Mouse (Mus musculus): ENCODE measurements around the gene Pradc1. TPM values are rescaled to one million over a fixed set of nuclear protein-coding genes. Genes with fewer than 3 reads are reported as not detected.
A peak's percentile ranks its signal among the peaks of the same experiment; 100 is the strongest.

Gene Pradc1
- polyA plus RNA-seq, 1 experiment from 2014 or later: 38.8 TPM

DNA sequence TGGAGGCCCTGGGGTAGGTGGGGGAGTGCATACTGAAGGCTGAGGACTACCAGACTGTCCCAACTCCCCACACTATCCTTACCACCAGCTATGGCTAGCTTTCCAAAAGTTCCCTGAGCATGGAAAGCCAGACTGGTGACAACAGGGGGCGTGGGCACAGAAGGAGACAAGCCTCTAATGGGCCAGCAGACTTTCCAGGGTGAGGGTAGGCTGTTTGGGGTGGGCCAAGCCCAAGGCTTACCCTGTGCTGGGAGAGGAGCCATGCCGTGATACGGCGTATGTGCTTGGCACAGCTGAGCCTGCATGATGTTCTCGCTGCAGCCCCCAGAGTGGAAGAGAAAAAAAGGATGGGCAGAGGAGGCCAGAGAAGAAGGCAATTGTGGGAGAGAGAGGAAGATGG is 28.2 kb upstream of the Pradc1 start:
- WGBS: 83% methylated on average over 5 of the region's 5 CpGs
- no peak for ATAC-seq (replicated peaks; ENCODE audit: insufficient number of reproducible peaks, insufficient read depth, low FRiP score, low read depth)

DNA sequence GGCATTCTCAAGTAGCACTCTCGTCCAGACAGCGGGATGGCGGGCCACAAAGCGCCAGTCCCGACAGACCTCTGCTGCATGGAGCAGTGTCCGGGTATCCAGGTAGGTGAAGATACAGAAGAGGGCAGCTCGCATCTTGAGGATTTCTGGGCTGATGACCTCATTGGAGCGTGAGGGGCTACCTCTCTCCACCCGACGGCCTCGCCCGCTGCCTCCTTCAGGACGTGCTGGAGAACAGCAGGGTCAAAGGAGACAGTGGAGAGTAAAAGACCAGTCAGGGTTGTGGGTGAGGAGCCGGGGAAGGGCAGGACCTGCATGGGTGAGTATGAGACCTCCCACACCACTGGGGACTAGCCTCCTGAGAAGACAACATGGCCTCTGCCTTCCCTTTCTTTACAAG is 26.6 kb upstream of the Pradc1 start:
- peaks cover 72% of the 10 kb centered on the region for H3K27me3 ChIP-seq
- H3K4me2 ChIP-seq: no peak overlapping the region

More for the DNA sequence above, 28.2 kb upstream of the Pradc1 start:
- H3K4me3 ChIP-seq: no peak overlapping the region
- H3K9me3 ChIP-seq (replicated peaks): no peaks in the 10 kb centered on the region; the same call in 1 of the 2 replicates
- H3K9ac ChIP-seq: no peak overlapping the region
- H3K4me2 ChIP-seq: no peak overlapping the region
- H3K4me1 ChIP-seq (replicated peaks): peaks cover 8% of the 10 kb centered on the region
- H3K36me3 ChIP-seq: no peaks in the 10 kb centered on the region
- H3K27ac ChIP-seq: no peak overlapping the region
- peaks cover 82% of the 10 kb centered on the region for H3K27me3 ChIP-seq

DNA sequence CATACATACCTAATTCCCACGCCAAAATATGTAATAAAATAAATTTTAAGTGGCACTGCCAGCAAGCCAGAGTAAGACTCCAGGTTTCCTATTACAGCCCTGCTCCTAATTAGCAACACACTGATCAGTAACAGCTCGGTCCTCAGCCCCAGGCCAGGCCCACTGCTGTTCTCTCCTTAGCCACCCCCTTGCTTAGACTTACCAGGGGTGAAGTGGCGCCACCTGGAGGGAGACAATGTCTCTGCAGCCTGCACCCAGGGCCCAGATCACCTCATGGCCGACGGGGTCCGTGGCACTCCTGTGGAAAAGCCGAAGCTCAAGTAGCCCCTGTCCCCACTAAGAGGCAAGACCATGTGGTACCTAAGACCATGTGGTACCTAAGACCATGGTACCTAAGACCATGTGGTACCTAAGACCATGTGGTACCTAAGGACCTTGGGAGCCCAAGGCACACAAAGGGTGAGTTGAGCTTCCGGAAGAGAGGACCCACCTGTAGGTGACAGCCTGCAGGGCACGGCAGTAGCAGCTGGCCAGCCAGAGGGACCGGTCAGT is 25.7 kb upstream of the Pradc1 start:
- no peak overlapping the region for H3K4me2 ChIP-seq

More for the DNA sequence above, 26.6 kb upstream of the Pradc1 start:
- Histone ChIP-seq H3K9me3 (replicated peaks) (no peaks in the 10 kb centered on the region; the same call in 1 of the 2 replicates), H3K9ac (no peak overlapping the region), H3K4me3 (no peak overlapping the region), H3K4me1 (replicated peaks) (no peaks in the 10 kb centered on the region), H3K27ac (no peak overlapping the region), H3K36me3 (no peaks in the 10 kb centered on the region)
- WGBS: 26% methylated on average over 14 of the region's 14 CpGs
- ATAC-seq (replicated peaks; ENCODE audit: insufficient number of reproducible peaks, insufficient read depth, low FRiP score, low read depth): no peak

GRCm38 (mm10) chr6:85475581-85475980 is 23.8 kb upstream of the Pradc1 start:
- WGBS: 73% methylated on average over 3 of the region's 3 CpGs
- Histone ChIP-seq H3K27me3 (peaks cover 50% of the 10 kb centered on the region), H3K4me1 (replicated peaks) (no peaks in the 10 kb centered on the region)

More for the DNA sequence above, 25.7 kb upstream of the Pradc1 start:
- no peaks in the 10 kb centered on the region for H3K36me3 ChIP-seq
- no peaks in the 10 kb centered on the region; the same call in 1 of the 2 replicates for H3K9me3 ChIP-seq (replicated peaks)
- no peak overlapping the region for H3K9ac ChIP-seq
- no peak overlapping the region for H3K4me3 ChIP-seq
- H3K27ac ChIP-seq: no peak overlapping the region
- WGBS: 38% methylated on average over 10 of the region's 10 CpGs
- H3K27me3 ChIP-seq: peaks cover 68% of the 10 kb centered on the region
- H3K4me1 ChIP-seq (replicated peaks): no peaks in the 10 kb centered on the region
- no peak for ATAC-seq (replicated peaks; ENCODE audit: insufficient number of reproducible peaks, insufficient read depth, low FRiP score, low read depth)

DNA sequence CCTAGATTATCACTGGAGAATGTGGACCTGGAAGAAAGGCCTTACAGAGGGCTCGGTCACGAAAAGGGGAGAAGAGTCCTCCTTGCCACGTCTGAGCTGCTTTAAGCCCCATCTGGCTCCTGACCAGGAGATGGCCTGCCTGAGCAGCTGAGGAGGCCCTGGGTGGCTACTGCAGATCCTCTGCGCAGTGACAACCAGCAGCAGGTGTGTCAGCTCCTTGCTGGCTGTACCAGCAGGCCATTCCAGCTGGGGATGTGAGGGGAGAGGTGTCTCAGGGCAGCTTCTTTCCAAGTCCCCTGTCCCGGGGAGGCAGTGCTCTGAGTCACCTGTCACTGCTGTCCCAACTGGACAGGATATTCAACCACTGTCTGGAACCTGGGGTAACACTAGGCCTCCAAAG is 20.8 kb upstream of the Pradc1 start:
- peaks cover 17% of the 10 kb centered on the region for H3K36me3 ChIP-seq
- WGBS: 52% methylated on average over 5 of the region's 5 CpGs
- no peak overlapping the region for H3K4me3 ChIP-seq
- no peaks in the 10 kb centered on the region for H3K4me1 ChIP-seq (replicated peaks)
- no peak overlapping the region for H3K27ac ChIP-seq
- no peak overlapping the region for H3K9ac ChIP-seq
- no peak for ATAC-seq (replicated peaks; ENCODE audit: insufficient number of reproducible peaks, insufficient read depth, low FRiP score, low read depth)
- H3K9me3 ChIP-seq (replicated peaks): no peaks in the 10 kb centered on the region
- H3K4me2 ChIP-seq: no peak overlapping the region
- H3K27me3 ChIP-seq: peaks cover 23% of the 10 kb centered on the region

More at GRCm38 (mm10) chr6:85475581-85475980, 23.8 kb upstream of the Pradc1 start:
- Histone ChIP-seq H3K4me2 (no peak overlapping the region), H3K36me3 (no peaks in the 10 kb centered on the region), H3K27ac (no peak overlapping the region), H3K9me3 (replicated peaks) (no peaks in the 10 kb centered on the region), H3K9ac (no peak overlapping the region), H3K4me3 (no peak overlapping the region)
- no peak for ATAC-seq (replicated peaks; ENCODE audit: insufficient number of reproducible peaks, insufficient read depth, low FRiP score, low read depth)

DNA sequence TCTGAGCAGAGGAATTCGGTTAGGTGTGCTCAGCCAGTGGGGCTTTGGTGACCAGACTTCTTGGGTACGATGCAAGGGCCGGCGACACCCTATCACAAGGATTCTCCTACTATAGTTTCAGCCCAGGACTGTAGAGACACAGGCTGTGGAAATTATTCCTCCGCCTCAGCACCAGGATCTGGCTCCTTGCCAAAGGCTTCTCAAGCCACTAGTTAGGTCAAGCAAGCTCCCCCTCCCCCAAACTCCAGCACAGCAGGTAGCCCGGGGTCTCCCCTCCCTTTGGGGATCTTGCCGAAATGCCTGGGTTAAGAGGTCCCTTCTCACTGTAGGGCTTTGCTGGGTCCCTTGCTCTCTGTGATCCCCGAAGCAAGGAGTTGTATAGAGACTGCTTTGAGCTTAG is 20.2 kb upstream of the Pradc1 start:
- WGBS: 52% methylated on average over 8 of the region's 8 CpGs
- no peak for ATAC-seq (replicated peaks; ENCODE audit: insufficient number of reproducible peaks, insufficient read depth, low FRiP score, low read depth)
- Histone ChIP-seq H3K4me2 (no peak overlapping the region), H3K27me3 (peaks cover 20% of the 10 kb centered on the region; the same call in 1 of the 2 replicates), H3K36me3 (peaks cover 23% of the 10 kb centered on the region), H3K4me3 (no peak overlapping the region), H3K4me1 (replicated peaks) (no peaks in the 10 kb centered on the region), H3K27ac (no peak overlapping the region), H3K9me3 (replicated peaks) (no peaks in the 10 kb centered on the region), H3K9ac (no peak overlapping the region)

GRCm38 (mm10) chr6:85469660-85470430 is 18.1 kb upstream of the Pradc1 start:
- Histone ChIP-seq H3K27me3 (peaks cover 9% of the 10 kb centered on the region; the same call in 1 of the 2 replicates), H3K9ac (no peak overlapping the region), H3K4me3 (no peak overlapping the region), H3K27ac (no peak overlapping the region), H3K4me1 (replicated peaks) (no peaks in the 10 kb centered on the region), H3K36me3 (peaks cover 44% of the 10 kb centered on the region), H3K4me2 (no peak overlapping the region), H3K9me3 (replicated peaks) (no peaks in the 10 kb centered on the region)
- WGBS: 68% methylated on average over 5 of the region's 5 CpGs
- no peak for ATAC-seq (replicated peaks; ENCODE audit: insufficient number of reproducible peaks, insufficient read depth, low FRiP score, low read depth)

GRCm38 (mm10) chr6:85465381-85465780 is 13.6 kb upstream of the Pradc1 start:
- no peak overlapping the region for H3K4me3 ChIP-seq

DNA sequence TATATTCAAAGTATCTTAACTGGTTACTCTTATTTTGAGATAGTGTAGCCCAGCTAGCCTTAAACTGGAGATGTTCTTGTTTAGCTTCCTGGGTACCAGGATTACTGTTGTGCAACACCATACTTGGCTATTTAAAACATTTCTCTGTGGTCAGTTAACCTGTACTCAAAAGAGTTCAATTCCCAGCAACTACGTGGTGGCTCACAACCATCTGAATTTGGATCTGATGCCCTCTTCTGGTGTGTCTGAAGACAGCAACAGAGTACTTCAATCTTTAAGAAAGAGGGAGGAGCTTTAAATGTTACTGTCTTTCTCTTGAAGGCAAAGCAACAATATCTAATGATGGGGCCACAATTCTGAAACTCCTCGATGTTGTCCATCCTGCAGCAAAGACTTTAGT is 7.9 kb upstream of the Pradc1 start:
- Histone ChIP-seq H3K4me2 (no peak overlapping the region), H3K4me1 (replicated peaks) (peaks cover 10% of the 10 kb centered on the region; the same call in 1 of the 2 replicates), H3K36me3 (peaks cover 53% of the 10 kb centered on the region), H3K9ac (no peak overlapping the region), H3K27me3 (no peaks in the 10 kb centered on the region), H3K9me3 (replicated peaks) (no peaks in the 10 kb centered on the region), H3K27ac (no peak overlapping the region), H3K4me3 (no peak overlapping the region)
- ATAC-seq (replicated peaks; ENCODE audit: insufficient number of reproducible peaks, insufficient read depth, low FRiP score, low read depth): no peak
- 93% methylated on average over 2 of the region's 2 CpGs for WGBS

More at GRCm38 (mm10) chr6:85465381-85465780, 13.6 kb upstream of the Pradc1 start:
- Histone ChIP-seq H3K9me3 (replicated peaks) (no peaks in the 10 kb centered on the region), H3K27me3 (no peaks in the 10 kb centered on the region), H3K4me1 (replicated peaks) (no peaks in the 10 kb centered on the region), H3K36me3 (peaks cover 88% of the 10 kb centered on the region), H3K4me2 (no peak overlapping the region), H3K27ac (no peak overlapping the region), H3K9ac (no peak overlapping the region)
- no peak for ATAC-seq (replicated peaks; ENCODE audit: insufficient number of reproducible peaks, insufficient read depth, low FRiP score, low read depth)

- H3K4me1 ChIP-seq (replicated peaks): peaks cover 35% of the 10 kb centered on the region
- peak overlapping the region; percentile 86; the same call in 1 of the 2 replicates for H3K27ac ChIP-seq
- no peaks in the 10 kb centered on the region for H3K9me3 ChIP-seq (replicated peaks)
- no peaks in the 10 kb centered on the region for H3K36me3 ChIP-seq
- WGBS: 4% methylated on average over 7 of the region's 7 CpGs
- H3K4me2 ChIP-seq: peak overlapping the region; percentile 97
- no peaks in the 10 kb centered on the region for H3K27me3 ChIP-seq
- H3K9ac ChIP-seq: peak overlapping the region; percentile 77
- ATAC-seq (replicated peaks; ENCODE audit: insufficient number of reproducible peaks, insufficient read depth, low FRiP score, low read depth): no peak
- peak overlapping the region; percentile 65 for H3K4me3 ChIP-seq
Observed at GRCm38 (mm10) chr6:85452816-85453215, 1.0 kb upstream of the Pradc1 start.

DNA sequence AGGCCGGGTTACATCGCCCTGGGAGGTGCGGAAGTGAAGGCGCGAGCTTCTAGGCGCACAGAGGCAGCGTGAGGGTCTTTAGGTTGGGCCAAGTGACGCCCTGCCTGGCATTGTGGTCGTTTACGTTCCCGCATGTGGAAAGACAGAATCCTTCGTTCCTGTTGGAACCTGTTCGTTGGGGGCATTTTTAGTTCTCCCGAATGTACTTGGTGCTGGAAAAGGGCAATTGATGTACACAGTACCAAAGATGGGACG is 568 bp upstream of the Pradc1 start:
- H3K4me3 ChIP-seq: peak overlapping the region; percentile 65
- no peaks in the 10 kb centered on the region for H3K9me3 ChIP-seq (replicated peaks)
- H3K27me3 ChIP-seq: no peaks in the 10 kb centered on the region
- ATAC-seq (replicated peaks; ENCODE audit: insufficient number of reproducible peaks, insufficient read depth, low FRiP score, low read depth): no peak
- peaks cover 35% of the 10 kb centered on the region for H3K4me1 ChIP-seq (replicated peaks)
- WGBS: under 1% methylated on average over 15 of the region's 15 CpGs
- H3K4me2 ChIP-seq: peak overlapping the region; percentile 97
- H3K36me3 ChIP-seq: peaks cover 4% of the 10 kb centered on the region; the same call in 1 of the 2 replicates
- peak overlapping the region; percentile 86 for H3K27ac ChIP-seq
- H3K9ac ChIP-seq: peak overlapping the region; percentile 77

Measured in heart, embryonic 15.5 days (tissue).